Mouse (Mus musculus) kidney, adult 18-20 months (tissue): ENCODE measurements around the gene A830005F24Rik.

Experiments
- DNase-seq: peaks from one replicate; pipeline ENCODE4 v3.0.0; 2021

A830005F24Rik gene

GRCm38 (mm10) chr13:48545476-48546281 is 32.3 kb downstream of the A830005F24Rik start:
- DNase-seq = peak; percentile 95

- peak; percentile 100 for DNase-seq
Measured at GRCm38 (mm10) chr13:48546330-48546917, 33.1 kb downstream of the A830005F24Rik start.

GRCm38 (mm10) chr13:48547623-48548022 is 34.3 kb downstream of the A830005F24Rik start:
- no peak for DNase-seq

- DNase-seq = no peak
Measured at GRCm38 (mm10) chr13:48548296-48548695, 34.9 kb downstream of the A830005F24Rik start.

GRCm38 (mm10) chr13:48552181-48553090 is 39.1 kb downstream of the A830005F24Rik start:
- peak; percentile 93 for DNase-seq

- DNase-seq = peak; percentile 3
Measured at GRCm38 (mm10) chr13:48553511-48553910, 40.1 kb downstream of the A830005F24Rik start.

GRCm38 (mm10) chr13:48554552-48554951 is 41.2 kb downstream of the A830005F24Rik start:
- DNase-seq = peak; percentile 0

GRCm38 (mm10) chr13:48555976-48556375 is 42.6 kb downstream of the A830005F24Rik start:
- peak; percentile 1 for DNase-seq

GRCm38 (mm10) chr13:48561481-48561880 is 48.1 kb downstream of the A830005F24Rik start:
- no peak for DNase-seq

- no peak for DNase-seq
Measured at GRCm38 (mm10) chr13:48562336-48562735, 49.0 kb downstream of the A830005F24Rik start.
